Mouse (Mus musculus) limb, embryonic 14.5 days (tissue): ENCODE measurements around the gene Fbp2. TPM values are rescaled to one million over a fixed set of nuclear protein-coding genes. Genes with fewer than 3 reads are reported as not detected.

Experiments used
- ATAC-seq: fragments of 200-750 bp; cut with Nextera tagmentation; 2 replicates; pipeline ENCODE4 v1.8.0; 2017; ENCODE audit warnings: low read depth, moderate number of reproducible peaks, moderate TSS enrichment; ENCODE audit not compliant: low FRiP score
- DNase-seq: peaks from one replicate; pipeline ENCODE4 v3.0.0-alpha.2; 2015; ENCODE audit warnings: low spot score
- H3K27ac ChIP-seq: fragments of 300-500 bp; sonication (generic); replicated peaks from 2 replicates; pipeline ENCODE4 v1.5.1; 2014; ENCODE audit warnings: low read depth, mild to moderate bottlenecking, low read length, moderate library complexity, mixed read lengths
- H3K27me3 ChIP-seq: fragments of 300-500 bp; sonication (generic); 2 replicates; pipeline ENCODE4 v1.6.1; 2014; ENCODE audit warnings: low read length, mixed read lengths; ENCODE audit not compliant: control insufficient read depth, insufficient read depth
- H3K36me3 ChIP-seq: fragments of 300-500 bp; sonication (generic); 2 replicates; pipeline ENCODE4 v1.6.1; 2014; ENCODE audit warnings: mild to moderate bottlenecking, low read length, moderate library complexity, mixed read lengths; ENCODE audit not compliant: control insufficient read depth, insufficient read depth
- H3K4me1 ChIP-seq: fragments of 300-500 bp; sonication (generic); 2 replicates; pipeline ENCODE4 v1.6.1; 2014; ENCODE audit warnings: antibody characterized with exemption, low read length, mixed read lengths; ENCODE audit not compliant: control insufficient read depth, insufficient read depth
- H3K4me2 ChIP-seq: fragments of 300-500 bp; sonication (generic); replicated peaks from 2 replicates; pipeline ENCODE4 v1.6.1; 2014; ENCODE audit warnings: low read depth, mild to moderate bottlenecking, low read length, moderate library complexity; ENCODE audit not compliant: severe bottlenecking
- H3K4me3 ChIP-seq: fragments of 300-500 bp; sonication (generic); replicated peaks from 2 replicates; pipeline ENCODE4 v1.5.1; 2014; ENCODE audit warnings: low read length
- H3K9ac ChIP-seq: fragments of 300-500 bp; sonication (generic); 2 replicates; pipeline ENCODE4 v1.6.1; 2014; ENCODE audit warnings: mild to moderate bottlenecking, low read depth, low read length, moderate library complexity; ENCODE audit not compliant: severe bottlenecking
- H3K9me3 ChIP-seq: fragments of 300-500 bp; sonication (generic); 2 replicates; pipeline ENCODE4 v1.6.1; 2016; ENCODE audit warnings: low read length; ENCODE audit not compliant: control insufficient read depth
- POLR2A ChIP-seq: fragments of 200-500 bp; IDR thresholded peaks from 2 replicates; pipeline ENCODE4 v1.8.0; 2012; ENCODE audit warnings: inconsistent platforms, mild to moderate bottlenecking, moderate library complexity, borderline replicate concordance; ENCODE audit not compliant: insufficient read depth, insufficient read length; ENCODE audit errors: extremely low read depth
- WGBS: fragments of 180-500 bp; shearing (Covaris S2); extraction: QIAGEN DNeasy Blood & Tissue Kit; methylation state at CpG from one replicate; pipeline ENCODE4 v1.1.7; 2014; 5-methylcytosine and 5-hydroxymethylcytosine counted together
- polyA plus RNA-seq, 2 experiments: library from polyadenylated mRNA; depleted of rRNA in 1 of 2; stranded (reverse) in 1 of 2; unstranded in 1 of 2; fragments of >200 nt; fragmentation: Nextera tagmentation in 1 of 2; extraction: Ambion mirVana in 1 of 2; gene quantifications; 2 replicates each; pipeline versions ENCODE4 v1.2.1 to v1.2.3; 2012 to 2014

The Fbp2 gene
- polyA plus RNA-seq, 2 experiments: 1.4 to 1.8 TPM

- H3K27me3 ChIP-seq: peaks cover 15% of the 10 kb centered on the region
- no peak overlapping the region for H3K4me3 ChIP-seq
- no peaks in the 10 kb centered on the region for H3K4me1 ChIP-seq
- no peak overlapping the region for H3K27ac ChIP-seq
- H3K36me3 ChIP-seq: no peaks in the 10 kb centered on the region
- DNase-seq (no peak), ATAC-seq (no peak)
- WGBS: 77% methylated on average over 9 of the region's 9 CpGs
- no peak overlapping the region for H3K9ac ChIP-seq
- 0 out of 2 replicates have a peak, but pooled peaks cover 4% of the 10 kb centered on the region for H3K9me3 ChIP-seq
- no peak for TF ChIP-seq POLR2A
- no peak overlapping the region for H3K4me2 ChIP-seq
These were observed 35.0 kb upstream of the Fbp2 start for GRCm38 (mm10) chr13:62893044-62893842.

- TF ChIP-seq POLR2A: no peak
- no peak overlapping the region for H3K4me3 ChIP-seq
- H3K27me3 ChIP-seq: peaks cover 25% of the 10 kb centered on the region
- no peak overlapping the region for H3K9ac ChIP-seq
- H3K27ac ChIP-seq: no peak overlapping the region
- peaks cover 8% of the 10 kb centered on the region; the same call in 1 of the 2 replicates for H3K4me1 ChIP-seq
- ATAC-seq (no peak), DNase-seq (no peak)
- WGBS: 83% methylated on average over 2 of the region's 2 CpGs
- H3K9me3 ChIP-seq: 0 out of 2 replicates have a peak, but pooled peaks cover 4% of the 10 kb centered on the region
- no peaks in the 10 kb centered on the region for H3K36me3 ChIP-seq
- H3K4me2 ChIP-seq: no peak overlapping the region
These were observed 31.1 kb upstream of the Fbp2 start for GRCm38 (mm10) chr13:62889311-62889710.

GRCm38 (mm10) chr13:62887712-62888441 is 29.7 kb upstream of the Fbp2 start, which contains the start of gene Fbp1:
Fbp1 (minus strand) TSS chr13:62888282.
- DNase-seq: no peak

GRCm38 (mm10) chr13:62884536-62884935 is 26.3 kb upstream of the Fbp2 start:
- 75% methylated on average over 3 of the region's 3 CpGs for WGBS
- no peaks in the 10 kb centered on the region for H3K9me3 ChIP-seq
- H3K27me3 ChIP-seq: peaks cover 23% of the 10 kb centered on the region
- DNase-seq (no peak), ATAC-seq (no peak)
- H3K4me3 ChIP-seq: no peak overlapping the region
- H3K9ac ChIP-seq: no peak overlapping the region
- no peak overlapping the region for H3K4me2 ChIP-seq
- TF ChIP-seq POLR2A: no peak
- H3K36me3 ChIP-seq: no peaks in the 10 kb centered on the region
- peaks cover 8% of the 10 kb centered on the region; the same call in 1 of the 2 replicates for H3K4me1 ChIP-seq
- no peak overlapping the region for H3K27ac ChIP-seq

More at GRCm38 (mm10) chr13:62887712-62888441, 29.7 kb upstream of the Fbp2 start, which contains the start of gene Fbp1:
- ATAC-seq: no peak
- Histone ChIP-seq H3K4me1 (peaks cover 8% of the 10 kb centered on the region; the same call in 1 of the 2 replicates), H3K36me3 (no peaks in the 10 kb centered on the region), H3K9ac (0 out of 2 replicates have a peak within 1 kb of the TSS, but pooled peaks have one; percentile 1), H3K4me3 (peak within 1 kb of the TSS; percentile 20), H3K4me2 (peak within 1 kb of the TSS; percentile 40), H3K27me3 (peaks cover 25% of the 10 kb centered on the region), H3K9me3 (0 out of 2 replicates have a peak, but pooled peaks cover 4% of the 10 kb centered on the region), H3K27ac (no peak within 1 kb of the TSS)
- TF ChIP-seq POLR2A: no peak
- WGBS: 2% methylated on average over 27 of the region's 29 CpGs

- WGBS: 80% methylated on average over 9 of the region's 9 CpGs
- no peak for TF ChIP-seq POLR2A
- peaks cover 8% of the 10 kb centered on the region; the same call in 1 of the 2 replicates for H3K4me1 ChIP-seq
- DNase-seq (no peak), ATAC-seq (no peak)
- H3K9me3 ChIP-seq: no peaks in the 10 kb centered on the region
- H3K27me3 ChIP-seq: peaks cover 17% of the 10 kb centered on the region
- no peak overlapping the region for H3K4me2 ChIP-seq
- no peak overlapping the region for H3K27ac ChIP-seq
- H3K36me3 ChIP-seq: no peaks in the 10 kb centered on the region
- no peak overlapping the region for H3K9ac ChIP-seq
- H3K4me3 ChIP-seq: no peak overlapping the region
These were observed 25.7 kb upstream of the Fbp2 start for GRCm38 (mm10) chr13:62883925-62884324.
